Mouse (Mus musculus): Measurements from ENCODE around the gene Knop1.

Gene Knop1

GRCm38 (mm10) chr7:118801791-118802190, 54.3 kb downstream of the Knop1 start:
- in situ Hi-C loops (cut with MboI; ENCODE audit: unreplicated experiment in 2 of 2) = no loop called here

GRCm38 (mm10) chr7:118800112-118800734, 55.8 kb downstream of the Knop1 start:
- in situ Hi-C loops (cut with MboI; ENCODE audit: unreplicated experiment in 2 of 2) = no loop called here

DNA sequence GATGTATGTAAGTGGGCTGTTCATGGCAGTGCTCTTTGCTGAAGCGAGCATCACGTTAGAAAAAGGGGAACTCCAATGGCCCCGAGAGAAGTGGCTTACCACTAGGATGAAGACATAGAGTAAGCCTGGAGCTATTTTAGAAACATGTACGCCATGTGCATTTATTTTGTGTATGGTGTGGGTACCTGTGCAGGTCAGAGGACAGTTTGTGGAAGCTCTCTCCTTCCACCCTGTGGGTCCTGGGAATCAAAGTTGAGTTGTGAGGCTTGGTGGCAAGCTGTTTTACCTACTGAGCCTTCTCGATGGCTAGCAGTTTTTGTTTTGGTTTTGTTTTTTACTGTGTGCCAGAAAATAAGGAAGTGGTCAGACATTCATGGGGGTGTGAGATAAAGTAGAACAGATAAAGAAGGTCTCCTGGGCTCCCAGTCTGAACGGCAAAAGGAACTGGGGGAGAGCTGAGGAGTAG, 57.9 kb downstream of the Knop1 start:
- in situ Hi-C loops (cut with MboI; ENCODE audit: unreplicated experiment in 2 of 2) = no loop called here

DNA sequence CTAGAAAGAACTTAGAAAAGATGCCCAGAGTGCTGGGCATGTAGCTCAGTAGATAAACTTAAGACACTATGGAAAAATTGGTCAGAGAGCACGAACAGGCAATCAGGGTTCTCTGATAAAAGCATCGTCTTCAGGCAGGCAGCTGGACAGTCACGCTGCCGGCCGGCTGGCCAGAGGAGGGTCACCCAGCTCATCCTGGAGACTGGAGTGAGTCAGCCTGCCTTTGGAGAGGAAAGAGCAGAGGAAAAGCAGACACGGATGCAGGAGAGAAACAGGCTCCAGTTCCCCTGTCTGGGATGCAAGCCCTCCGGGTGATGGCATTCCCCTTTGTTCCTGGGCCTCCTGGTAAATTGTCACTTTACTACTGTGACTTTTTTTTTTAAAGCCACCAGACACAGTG, 58.5 kb downstream of the Knop1 start:
- in situ Hi-C loops (cut with MboI; ENCODE audit: unreplicated experiment in 2 of 2) = no loop called here

DNA sequence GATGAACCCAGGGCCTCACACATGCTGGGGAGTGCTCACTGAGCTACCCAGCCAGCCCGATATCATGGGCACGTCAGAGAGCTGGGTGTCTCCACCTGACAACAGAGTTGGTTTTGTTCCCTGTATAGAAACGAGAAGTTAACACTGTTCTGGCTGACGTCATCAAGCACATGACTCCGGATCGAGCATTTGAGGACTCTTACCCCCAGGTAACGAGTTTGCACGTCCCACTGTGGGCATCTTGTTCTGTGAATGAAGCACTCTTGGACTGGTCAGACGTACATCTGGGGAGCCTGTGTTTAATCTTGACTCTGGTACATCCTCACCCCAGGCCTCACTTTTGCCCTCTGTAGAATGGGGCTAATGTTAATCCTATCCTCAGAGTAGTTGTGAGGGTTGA, 59.2 kb downstream of the Knop1 start:
- in situ Hi-C loops (cut with MboI; ENCODE audit: unreplicated experiment in 2 of 2) = no loop called here

GRCm38 (mm10) chr7:118795779-118796178, 60.3 kb downstream of the Knop1 start:
- in situ Hi-C loops (cut with MboI; ENCODE audit: unreplicated experiment in 2 of 2) = no loop called here

- in situ Hi-C loops (cut with MboI; ENCODE audit: unreplicated experiment in 2 of 2) = no loop called here
These were observed 62.2 kb downstream of the Knop1 start for GRCm38 (mm10) chr7:118793899-118794298.
